Mouse (Mus musculus) forebrain, embryonic 15.5 days (tissue): ENCODE measurements at regions not wholly inside any gene's neighbourhood (a gene's known extent, or its start where the extent isn't known, plus 50 kb on each side); places are given as distances from the start of the nearest gene placed in this dataset. TPM values are rescaled to one million over a fixed set of nuclear protein-coding genes. Genes with fewer than 3 reads are reported as not detected.
A peak's percentile ranks its signal among the peaks of the same experiment; 100 is the strongest.

Source experiments
- ATAC-seq: fragments of 200-750 bp; cut with Nextera tagmentation; replicated peaks from 2 replicates; pipeline ENCODE4 v1.8.0; 2017; ENCODE audit warnings: mild to moderate bottlenecking, moderate TSS enrichment, moderate library complexity
- H3K27ac ChIP-seq: fragments of 300-500 bp; sonication (generic); replicated peaks from 2 replicates; pipeline ENCODE4 v1.5.1; 2015; ENCODE audit warnings: mild to moderate bottlenecking, inconsistent platforms
- H3K27me3 ChIP-seq: fragments of 300-500 bp; sonication (generic); 2 replicates; pipeline ENCODE4 v1.6.1; 2015; ENCODE audit warnings: inconsistent platforms
- H3K36me3 ChIP-seq: fragments of 300-500 bp; sonication (generic); 2 replicates; pipeline ENCODE4 v1.6.1; 2015; ENCODE audit warnings: mild to moderate bottlenecking, inconsistent platforms
- H3K4me1 ChIP-seq: fragments of 300-500 bp; sonication (generic); 2 replicates; pipeline ENCODE4 v1.6.1; 2015; ENCODE audit warnings: inconsistent platforms
- H3K4me2 ChIP-seq: fragments of 300-500 bp; sonication (generic); replicated peaks from 2 replicates; pipeline ENCODE4 v1.6.1; 2015; ENCODE audit warnings: mild to moderate bottlenecking, inconsistent platforms
- H3K4me3 ChIP-seq: fragments of 300-500 bp; sonication (generic); 2 replicates; pipeline ENCODE4 v1.5.1; 2015; ENCODE audit warnings: mild to moderate bottlenecking, inconsistent platforms
- H3K9ac ChIP-seq: fragments of 300-500 bp; sonication (generic); replicated peaks from 2 replicates; pipeline ENCODE4 v1.6.1; 2015; ENCODE audit warnings: mild to moderate bottlenecking, inconsistent platforms
- H3K9me3 ChIP-seq: fragments of 300-500 bp; sonication (generic); 2 replicates; pipeline ENCODE4 v1.6.1; 2016; ENCODE audit warnings: inconsistent platforms
- WGBS: fragments of 180-500 bp; shearing (Covaris S2); methylation state at CpG from one replicate; pipeline ENCODE4 v1.1.7; 2015; ENCODE audit warnings: mixed read lengths; 5-methylcytosine and 5-hydroxymethylcytosine counted together
- microRNA counts: library from miRNA; unstranded; fragments of <30 nt; microRNA quantifications from one replicate; lab custom pipeline; 2016
- microRNA-seq: library from miRNA; unstranded; fragments of <30 nt; microRNA quantifications from one replicate; pipeline ENCODE4, GENCODE M21; 2016

DNA sequence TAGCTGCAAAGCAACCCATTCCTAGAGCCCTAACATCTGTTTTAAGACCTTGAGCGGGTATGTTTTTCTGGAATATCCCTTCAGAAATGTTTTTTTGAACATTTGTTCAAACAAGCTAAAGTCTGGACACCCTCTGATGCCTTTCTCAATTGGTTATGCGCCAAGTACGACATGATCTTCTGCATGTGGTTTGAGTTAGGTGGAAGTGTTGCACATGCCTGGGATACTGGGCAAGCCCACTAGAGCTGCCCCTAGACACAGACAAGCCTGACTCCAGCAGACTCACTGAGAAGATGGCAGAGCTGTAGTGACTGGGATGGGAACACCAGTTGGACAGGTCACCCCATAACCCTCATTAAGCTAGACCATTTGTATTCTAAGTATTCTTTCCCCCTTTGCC, 153.2 kb upstream of the Cypt2 start:
- H3K27ac ChIP-seq = no peak overlapping the region
- no peaks in the 10 kb centered on the region for H3K9me3 ChIP-seq
- no peaks in the 10 kb centered on the region for H3K4me1 ChIP-seq
- ATAC-seq = no peak
- 0 out of 2 replicates have a peak, but pooled peaks cover 2% of the 10 kb centered on the region for H3K27me3 ChIP-seq
- no peak overlapping the region for H3K9ac ChIP-seq
- no peaks in the 10 kb centered on the region for H3K36me3 ChIP-seq
- WGBS = 84% methylated on average over 3 of the region's 3 CpGs
- H3K4me3 ChIP-seq = no peak overlapping the region
- H3K4me2 ChIP-seq = no peak overlapping the region

DNA sequence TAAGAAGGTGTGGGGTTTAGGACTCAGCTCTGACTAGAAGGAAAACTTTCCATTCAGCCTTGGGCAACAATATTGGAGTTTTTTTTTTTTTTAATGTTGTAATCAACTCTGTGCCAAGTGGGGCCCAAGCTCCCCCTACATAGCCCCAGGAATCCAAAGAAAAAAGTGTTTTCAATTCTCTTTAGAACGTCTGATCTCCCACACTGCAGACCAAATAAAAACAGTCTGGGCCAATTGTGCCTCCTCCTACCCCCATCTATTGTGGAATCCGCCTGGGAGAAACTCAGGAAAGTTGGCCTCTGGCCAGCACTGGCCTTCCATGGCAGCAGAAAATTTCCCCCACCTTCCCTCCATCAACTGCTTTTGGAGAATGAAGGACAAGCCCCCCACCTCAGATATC, 133.3 kb upstream of the Cypt2 start:
- no peaks in the 10 kb centered on the region; the same call in 1 of the 2 replicates for H3K27me3 ChIP-seq
- H3K4me1 ChIP-seq = no peaks in the 10 kb centered on the region
- H3K9me3 ChIP-seq = no peaks in the 10 kb centered on the region
- 21% methylated on average over 2 of the region's 2 CpGs for WGBS
- no peaks in the 10 kb centered on the region for H3K36me3 ChIP-seq
- no peak overlapping the region for H3K9ac ChIP-seq
- 0 out of 2 replicates have a peak, but pooled peaks have one; percentile 35 for ATAC-seq
- no peak overlapping the region for H3K27ac ChIP-seq
- no peak overlapping the region for H3K4me2 ChIP-seq
- no peak overlapping the region for H3K4me3 ChIP-seq

DNA sequence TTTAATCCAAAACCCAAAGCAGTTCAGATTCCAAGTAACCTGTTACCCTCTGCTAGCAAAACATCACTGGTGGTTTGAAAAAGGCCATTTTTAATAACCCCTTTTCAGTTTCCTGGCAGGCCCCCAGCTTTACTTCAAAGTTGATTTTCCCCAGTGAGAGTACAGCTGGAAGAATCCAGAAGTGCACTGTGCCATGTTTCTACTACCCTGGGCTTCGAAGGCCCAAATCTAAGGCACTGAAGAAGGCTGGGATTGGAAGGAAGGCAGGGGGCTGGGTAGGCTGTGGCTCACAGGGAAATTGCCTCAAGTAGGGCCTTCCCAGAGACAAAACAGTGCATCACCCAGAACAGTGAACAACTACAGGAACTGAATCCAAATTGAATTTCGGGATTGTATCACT, 131.6 kb upstream of the Cypt2 start:
- Histone ChIP-seq H3K9ac (no peak overlapping the region), H3K27ac (no peak overlapping the region), H3K4me2 (no peak overlapping the region), H3K36me3 (no peaks in the 10 kb centered on the region), H3K4me3 (no peak overlapping the region), H3K27me3 (no peaks in the 10 kb centered on the region; the same call in 1 of the 2 replicates), H3K9me3 (no peaks in the 10 kb centered on the region), H3K4me1 (no peaks in the 10 kb centered on the region)
- no peak for ATAC-seq
- 64% methylated on average over 2 of the region's 2 CpGs for whole genome bisulfite sequencing

DNA sequence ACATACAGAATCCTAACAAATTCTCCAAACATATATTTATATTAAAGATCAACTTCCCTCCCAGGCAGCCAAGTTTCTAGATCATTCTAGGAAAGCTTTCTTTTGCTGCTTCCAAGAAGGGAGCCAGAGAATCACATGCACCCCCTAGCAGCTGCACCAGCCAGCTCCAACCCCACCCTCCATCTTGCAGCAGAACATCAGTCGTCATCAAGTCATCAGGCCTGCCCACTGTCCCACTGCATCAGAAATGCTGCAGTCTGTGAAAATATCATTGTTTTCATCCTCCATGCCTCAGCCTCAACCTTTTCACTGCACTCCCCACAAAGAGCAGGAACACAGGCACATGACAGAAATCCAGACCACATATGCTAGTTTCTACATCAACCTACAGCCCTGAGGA, 109.1 kb upstream of the Cypt2 start:
- Histone ChIP-seq H3K4me2 (peak overlapping the region; percentile 48), H3K9ac (0 out of 2 replicates have a peak overlapping the region, but pooled peaks have one; percentile 41), H3K4me3 (peak overlapping the region; percentile 42), H3K36me3 (0 out of 2 replicates have a peak, but pooled peaks cover 9% of the 10 kb centered on the region), H3K27me3 (no peaks in the 10 kb centered on the region), H3K9me3 (no peaks in the 10 kb centered on the region), H3K4me1 (0 out of 2 replicates have a peak, but pooled peaks cover 5% of the 10 kb centered on the region), H3K27ac (peak overlapping the region; percentile 94; the same call in 1 of the 2 replicates)
- 32% methylated on average over 1 of the region's 1 CpGs for WGBS
- 0 out of 2 replicates have a peak, but pooled peaks have one; percentile 14 for ATAC-seq

DNA sequence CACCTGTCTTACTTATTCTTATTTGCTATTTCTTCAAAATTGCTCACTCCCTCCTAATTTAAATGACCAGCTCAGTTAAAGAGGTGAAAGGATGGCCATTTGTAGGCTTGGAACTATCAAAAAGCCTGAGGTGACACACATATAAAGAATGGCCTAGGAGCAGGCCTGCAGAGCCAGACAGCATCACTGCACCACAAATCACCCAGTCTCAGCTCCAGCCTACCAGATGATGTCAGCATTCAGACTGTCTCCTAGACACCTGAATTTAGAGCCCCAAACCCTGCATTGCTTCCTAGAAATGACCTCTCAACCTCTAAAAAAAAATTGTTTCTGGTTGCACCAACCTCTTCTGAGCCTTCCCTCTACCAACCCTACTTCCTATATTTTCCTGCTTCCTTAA, 108.5 kb upstream of the Cypt2 start:
- H3K4me3 ChIP-seq = peak overlapping the region; percentile 42
- 0 out of 2 replicates have a peak, but pooled peaks cover 5% of the 10 kb centered on the region for H3K4me1 ChIP-seq
- H3K36me3 ChIP-seq = 0 out of 2 replicates have a peak, but pooled peaks cover 9% of the 10 kb centered on the region
- H3K9ac ChIP-seq = peak overlapping the region; percentile 41
- no peaks in the 10 kb centered on the region for H3K9me3 ChIP-seq
- ATAC-seq = peak; percentile 51
- H3K27me3 ChIP-seq = no peaks in the 10 kb centered on the region
- peak overlapping the region; percentile 94 for H3K27ac ChIP-seq
- peak overlapping the region; percentile 48 for H3K4me2 ChIP-seq

DNA sequence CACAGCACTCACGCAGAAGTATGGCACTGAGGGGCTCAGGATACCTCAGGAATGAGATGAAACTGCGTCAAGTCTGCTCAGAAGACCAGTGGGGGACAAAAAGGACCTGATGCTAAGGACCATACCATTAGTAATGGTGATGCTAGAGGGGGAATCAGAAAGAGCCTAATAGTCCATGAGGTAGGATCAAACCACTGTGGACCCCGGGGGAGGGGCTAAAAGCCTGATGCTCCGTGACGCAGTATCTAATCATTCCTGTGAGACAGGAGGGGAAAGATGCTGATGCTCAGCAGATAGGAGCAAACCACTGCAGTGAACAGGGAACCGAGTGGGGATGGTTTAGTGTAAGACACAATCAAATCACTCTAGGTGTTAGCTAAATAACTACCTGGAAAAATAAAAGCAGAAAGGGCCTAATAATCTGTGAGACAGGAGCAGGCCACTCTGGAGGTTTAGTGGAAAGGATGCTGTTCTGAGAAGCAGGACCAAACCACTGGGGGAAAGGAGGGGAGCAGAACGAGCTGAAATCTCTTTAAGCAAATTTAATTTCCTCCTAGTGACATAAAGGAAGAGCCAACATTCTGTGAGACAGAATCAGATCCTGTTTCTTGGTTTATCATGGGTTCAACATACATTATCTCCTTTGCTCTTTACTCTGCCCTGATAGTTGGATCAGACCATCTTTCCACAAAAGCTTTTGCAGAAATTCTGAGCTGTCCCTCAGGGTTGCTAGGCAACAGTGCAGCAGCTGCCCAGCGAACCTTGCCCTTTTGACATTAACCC, 107.7 kb upstream of the Cypt2 start:
- Histone ChIP-seq H3K4me1 (0 out of 2 replicates have a peak, but pooled peaks cover 5% of the 10 kb centered on the region), H3K4me3 (peak overlapping the region; percentile 42), H3K4me2 (peak overlapping the region; percentile 48), H3K9me3 (no peaks in the 10 kb centered on the region), H3K36me3 (0 out of 2 replicates have a peak, but pooled peaks cover 5% of the 10 kb centered on the region), H3K27ac (peak overlapping the region; percentile 94), H3K27me3 (no peaks in the 10 kb centered on the region), H3K9ac (peak overlapping the region; percentile 41)
- 19% methylated on average over 8 of the region's 8 CpGs for WGBS
- peak; percentile 98 for ATAC-seq

DNA sequence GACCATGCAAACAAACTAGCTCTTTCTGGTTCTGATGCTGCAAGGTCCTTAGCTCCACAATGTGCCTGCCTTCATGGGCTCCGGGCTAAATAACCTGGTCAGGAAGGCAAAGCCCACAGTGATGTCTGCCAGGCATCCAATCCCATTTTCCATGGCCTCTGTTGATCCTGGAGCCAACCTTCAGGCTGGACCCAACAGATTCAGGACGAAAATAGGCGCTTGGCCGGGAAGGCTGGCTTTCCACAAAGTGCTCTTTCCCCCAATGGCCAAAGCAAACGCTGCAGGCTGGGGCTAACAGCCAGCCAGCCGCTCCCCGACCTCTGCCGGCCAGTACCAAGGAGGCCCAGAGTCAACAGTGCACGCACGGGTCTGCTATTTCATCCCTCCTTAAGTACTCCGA, 106.3 kb upstream of the Cypt2 start:
- no peaks in the 10 kb centered on the region for H3K36me3 ChIP-seq
- H3K4me1 ChIP-seq = 0 out of 2 replicates have a peak, but pooled peaks cover 5% of the 10 kb centered on the region
- no peaks in the 10 kb centered on the region for H3K9me3 ChIP-seq
- no peak overlapping the region for H3K27ac ChIP-seq
- no peak overlapping the region for H3K9ac ChIP-seq
- H3K4me3 ChIP-seq = no peak overlapping the region
- no peak overlapping the region for H3K4me2 ChIP-seq
- WGBS = 50% methylated on average over 11 of the region's 11 CpGs
- ATAC-seq = no peak
- H3K27me3 ChIP-seq = no peaks in the 10 kb centered on the region

DNA sequence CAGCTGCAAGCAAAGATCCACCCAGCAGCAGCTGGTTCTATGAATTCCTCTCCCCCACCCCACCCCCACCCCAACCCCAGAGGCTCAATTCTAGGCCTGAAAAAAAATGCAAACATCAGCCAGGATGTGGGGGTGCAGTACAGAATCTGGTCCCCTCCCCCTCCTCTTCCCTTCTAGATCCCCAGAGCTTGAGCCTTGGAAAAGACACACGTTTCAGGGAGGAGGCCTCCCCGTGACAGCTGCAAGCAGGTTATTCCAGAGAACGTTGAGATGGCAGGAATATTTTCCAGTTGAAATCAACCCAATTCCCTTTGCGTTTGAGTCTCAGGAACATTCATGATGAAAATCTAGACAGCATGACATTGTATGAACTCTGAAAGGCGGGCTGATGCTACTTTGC, 86.2 kb upstream of the Cypt2 start:
- no peak for ATAC-seq
- no peak overlapping the region for H3K27ac ChIP-seq
- H3K9me3 ChIP-seq = no peaks in the 10 kb centered on the region
- H3K4me3 ChIP-seq = no peak overlapping the region
- H3K9ac ChIP-seq = no peak overlapping the region
- no peak overlapping the region for H3K4me2 ChIP-seq
- H3K36me3 ChIP-seq = no peaks in the 10 kb centered on the region
- no peaks in the 10 kb centered on the region for H3K4me1 ChIP-seq
- H3K27me3 ChIP-seq = no peaks in the 10 kb centered on the region
- WGBS = 77% methylated on average over 5 of the region's 5 CpGs

DNA sequence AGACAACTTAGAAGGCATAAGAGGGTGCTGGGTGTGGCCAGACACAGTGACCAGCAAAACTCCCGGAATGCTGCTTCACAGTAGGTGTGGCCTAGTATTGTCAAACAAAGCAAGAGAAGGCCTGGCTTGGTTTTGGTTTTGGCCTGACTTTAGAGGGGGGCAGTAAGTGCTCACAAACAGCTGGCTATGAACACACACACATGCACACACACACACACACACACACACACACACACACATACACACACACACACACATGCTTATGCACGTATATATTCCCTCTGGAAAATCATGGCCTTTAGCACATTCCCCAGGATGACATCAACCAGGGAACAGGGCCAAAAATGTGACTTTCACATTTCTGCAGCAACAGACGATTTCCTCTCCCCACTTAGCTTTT, 78.6 kb upstream of the Cypt2 start:
- Histone ChIP-seq H3K27ac (no peak overlapping the region), H3K4me2 (no peak overlapping the region), H3K36me3 (no peaks in the 10 kb centered on the region), H3K9me3 (no peaks in the 10 kb centered on the region), H3K9ac (no peak overlapping the region), H3K4me1 (no peaks in the 10 kb centered on the region), H3K4me3 (no peak overlapping the region), H3K27me3 (no peaks in the 10 kb centered on the region)
- ATAC-seq = no peak
- WGBS = 50% methylated on average over 3 of the region's 3 CpGs

MicroRNAs in the stretch of these regions (microRNA counts, 519-probe panel; counts per million panel counts)
- not detected for microRNA mmu-miR-325 (lab: Ali Mortazavi, UCI)

Small RNA genes lying in the stretch of these regions (microRNA-seq; reads per million reads assigned to microRNA genes)
- gene Mir325 = 601 reads per million, percentile 74 among the genes with 10 or more reads in this experiment
